Mouse (Mus musculus): ENCODE measurements around the gene Prss56. TPM values are rescaled to one million over a fixed set of nuclear protein-coding genes. Genes with fewer than 3 reads are reported as not detected.

Prss56 gene
- polyA plus RNA-seq, 1 experiment = 1.3 TPM

- TF ChIP-seq CTCF (IDR thresholded peaks at IDR 0.05; ENCODE audit: borderline replicate concordance, extremely low read depth, insufficient read depth, insufficient read length) (no peak), POLR2A (IDR thresholded peaks at IDR 0.05; ENCODE audit: borderline replicate concordance, extremely low read depth, insufficient read depth, insufficient read length, poor library complexity, severe bottlenecking) (no peak)
- peak; percentile 64 for DNase-seq (ENCODE audit: low read depth)
Measured at GRCm38 (mm10) chr1:87164164-87164795, 18.8 kb upstream of the Prss56 start.

- peak; percentile 67 for DNase-seq (ENCODE audit: low read depth)
- no peak for TF ChIP-seq CTCF (IDR thresholded peaks at IDR 0.05; ENCODE audit: borderline replicate concordance, extremely low read depth, insufficient read depth, insufficient read length)
- no peak for TF ChIP-seq POLR2A (IDR thresholded peaks at IDR 0.05; ENCODE audit: borderline replicate concordance, extremely low read depth, insufficient read depth, insufficient read length, poor library complexity, severe bottlenecking)
Measured at GRCm38 (mm10) chr1:87164796-87165184, 18.3 kb upstream of the Prss56 start.

DNA sequence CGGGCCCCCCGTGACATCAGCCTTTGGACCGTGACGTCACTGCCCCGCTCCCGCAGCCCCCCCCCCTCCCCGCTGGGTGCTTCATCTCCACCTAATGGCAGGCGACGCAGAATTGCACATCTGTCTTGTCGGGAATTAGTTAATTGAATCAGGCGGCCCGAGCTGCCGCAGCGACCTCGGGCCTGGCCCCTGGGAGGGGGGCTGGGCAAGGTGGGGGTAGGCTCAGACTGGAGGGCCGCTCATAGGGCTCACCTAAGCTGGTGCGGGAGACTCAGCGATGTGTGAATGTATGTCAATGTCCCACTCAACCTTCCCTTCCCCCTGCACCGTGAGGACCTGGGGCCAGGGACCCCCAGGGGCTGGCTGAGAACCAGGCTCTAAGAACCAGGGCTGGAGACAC, 12.7 kb upstream of the Prss56 start:
- DNase-seq (ENCODE audit: low read depth) = no peak
- TF ChIP-seq POLR2A (IDR thresholded peaks at IDR 0.05; ENCODE audit: borderline replicate concordance, extremely low read depth, insufficient read depth, insufficient read length, poor library complexity, severe bottlenecking) (no peak), CTCF (IDR thresholded peaks at IDR 0.05; ENCODE audit: borderline replicate concordance, extremely low read depth, insufficient read depth, insufficient read length) (no peak)

GRCm38 (mm10) chr1:87171312-87171711, 11.8 kb upstream of the Prss56 start:
- no peak for TF ChIP-seq POLR2A (IDR thresholded peaks at IDR 0.05; ENCODE audit: borderline replicate concordance, extremely low read depth, insufficient read depth, insufficient read length, poor library complexity, severe bottlenecking)
- TF ChIP-seq CTCF (IDR thresholded peaks at IDR 0.05; ENCODE audit: borderline replicate concordance, extremely low read depth, insufficient read depth, insufficient read length) = no peak
- DNase-seq (ENCODE audit: low read depth) = peak; percentile 66

DNA sequence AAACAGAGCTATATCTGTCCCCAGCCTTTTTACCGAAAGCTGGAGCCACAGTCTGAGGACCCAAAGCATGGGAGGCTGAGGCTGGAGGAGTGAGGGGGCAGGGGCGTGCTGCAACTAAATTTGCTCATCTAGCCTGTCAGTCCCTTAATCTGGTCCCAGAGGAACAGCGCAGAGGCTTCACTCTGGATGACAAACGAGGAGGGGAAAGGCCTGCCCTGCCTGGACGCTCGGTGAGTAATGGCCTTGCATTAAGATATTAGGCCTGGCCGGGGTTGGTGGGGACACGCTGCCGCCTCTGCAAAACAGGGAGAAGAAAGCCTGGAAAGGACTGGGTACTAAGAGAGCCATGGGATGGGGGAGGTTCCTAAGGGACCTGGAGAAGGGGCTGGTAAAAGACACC, 10.8 kb upstream of the Prss56 start:
- TF ChIP-seq CTCF (IDR thresholded peaks at IDR 0.05; ENCODE audit: borderline replicate concordance, extremely low read depth, insufficient read depth, insufficient read length) (no peak), POLR2A (IDR thresholded peaks at IDR 0.05; ENCODE audit: borderline replicate concordance, extremely low read depth, insufficient read depth, insufficient read length, poor library complexity, severe bottlenecking) (no peak)
- DNase-seq (ENCODE audit: low read depth) = no peak

GRCm38 (mm10) chr1:87174006-87174955, 8.8 kb upstream of the Prss56 start:
- TF ChIP-seq POLR2A (IDR thresholded peaks at IDR 0.05; ENCODE audit: borderline replicate concordance, extremely low read depth, insufficient read depth, insufficient read length, poor library complexity, severe bottlenecking) = no peak
- TF ChIP-seq CTCF (IDR thresholded peaks at IDR 0.05; ENCODE audit: borderline replicate concordance, extremely low read depth, insufficient read depth, insufficient read length) = peak; percentile 87

GRCm38 (mm10) chr1:87175852-87176292, 7.2 kb upstream of the Prss56 start:
- peak; percentile 95 for DNase-seq (ENCODE audit: low read depth)
- TF ChIP-seq POLR2A (IDR thresholded peaks at IDR 0.05; ENCODE audit: borderline replicate concordance, extremely low read depth, insufficient read depth, insufficient read length, poor library complexity, severe bottlenecking) (no peak), CTCF (IDR thresholded peaks at IDR 0.05; ENCODE audit: borderline replicate concordance, extremely low read depth, insufficient read depth, insufficient read length) (peak; percentile 68)

More at GRCm38 (mm10) chr1:87174006-87174955, 8.8 kb upstream of the Prss56 start:
- peak; percentile 80 for DNase-seq (ENCODE audit: low read depth)

DNA sequence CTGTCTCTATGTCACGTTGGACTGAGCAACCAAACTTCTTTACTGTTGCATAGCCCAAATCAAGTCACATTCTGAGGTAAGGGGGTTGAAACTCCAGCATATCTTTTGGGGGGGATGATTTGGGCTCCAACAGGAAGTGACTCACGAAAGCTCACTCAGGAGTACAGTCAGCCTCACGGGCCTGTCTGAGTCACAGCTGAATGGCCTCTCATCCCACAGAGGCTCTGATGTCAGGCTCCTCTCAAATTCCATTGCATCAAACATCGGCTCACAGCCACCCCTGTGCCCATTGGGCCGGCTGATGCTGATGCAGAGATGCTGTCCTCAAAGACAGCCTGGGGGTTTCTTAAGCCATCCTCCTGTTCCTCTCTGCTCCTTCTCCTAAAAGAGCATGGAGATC, 2.2 kb upstream of the Prss56 start:
- DNase-seq (ENCODE audit: low read depth) = no peak
- TF ChIP-seq CTCF (IDR thresholded peaks at IDR 0.05; ENCODE audit: borderline replicate concordance, extremely low read depth, insufficient read depth, insufficient read length) (no peak), POLR2A (IDR thresholded peaks at IDR 0.05; ENCODE audit: borderline replicate concordance, extremely low read depth, insufficient read depth, insufficient read length, poor library complexity, severe bottlenecking) (no peak)

- peak; percentile 14; the same call in 1 of the 2 replicates for TF ChIP-seq CTCF (IDR thresholded peaks at IDR 0.05; ENCODE audit: borderline replicate concordance, extremely low read depth, insufficient read depth, insufficient read length)
- no peak for TF ChIP-seq POLR2A (IDR thresholded peaks at IDR 0.05; ENCODE audit: borderline replicate concordance, extremely low read depth, insufficient read depth, insufficient read length, poor library complexity, severe bottlenecking)
- no peak for DNase-seq (ENCODE audit: low read depth)
Measured at GRCm38 (mm10) chr1:87183998-87184750, 1.1 kb downstream of the Prss56 start.

DNA sequence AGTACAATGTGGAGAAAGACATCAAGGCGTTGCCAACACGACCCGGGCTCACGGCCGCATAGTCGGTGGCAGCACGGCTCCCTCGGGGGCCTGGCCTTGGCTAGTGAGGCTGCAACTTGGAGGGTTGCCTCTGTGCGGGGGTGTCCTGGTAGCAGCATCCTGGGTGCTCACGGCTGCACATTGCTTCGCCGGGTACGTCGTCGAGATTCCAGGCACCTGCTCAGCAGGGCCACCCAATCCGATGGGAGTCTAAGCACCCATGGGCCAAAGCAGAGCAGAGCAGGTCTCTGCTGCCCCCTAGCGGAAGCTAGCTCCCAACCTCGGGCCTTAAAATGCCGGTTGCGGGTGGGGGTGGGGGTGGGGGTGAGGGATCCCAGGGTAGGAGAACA, 1.6 kb downstream of the Prss56 start:
- TF ChIP-seq CTCF (IDR thresholded peaks at IDR 0.05; ENCODE audit: borderline replicate concordance, extremely low read depth, insufficient read depth, insufficient read length) = peak; percentile 78
- no peak for TF ChIP-seq POLR2A (IDR thresholded peaks at IDR 0.05; ENCODE audit: borderline replicate concordance, extremely low read depth, insufficient read depth, insufficient read length, poor library complexity, severe bottlenecking)
- peak; percentile 73 for DNase-seq (ENCODE audit: low read depth)

DNA sequence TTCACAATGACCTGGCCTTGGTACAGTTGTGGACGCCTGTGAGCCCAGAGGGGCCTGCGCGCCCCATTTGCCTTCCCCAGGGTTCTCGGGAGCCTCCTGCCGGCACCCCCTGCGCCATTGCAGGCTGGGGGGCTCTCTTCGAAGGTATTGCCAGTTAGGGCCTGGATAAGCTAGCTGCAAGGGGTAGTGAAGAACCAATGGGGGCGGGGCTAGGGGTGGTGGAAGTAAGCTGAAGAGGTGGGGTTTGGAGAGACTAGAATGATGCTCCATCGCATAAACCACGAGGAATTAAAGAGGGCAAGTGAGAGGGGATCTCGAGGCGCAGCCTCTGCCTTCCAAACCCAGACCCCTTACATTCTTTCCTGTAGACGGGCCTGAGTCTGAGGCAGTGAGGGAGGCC, 2.4 kb downstream of the Prss56 start:
- TF ChIP-seq CTCF (IDR thresholded peaks at IDR 0.05; ENCODE audit: borderline replicate concordance, extremely low read depth, insufficient read depth, insufficient read length) (no peak), POLR2A (IDR thresholded peaks at IDR 0.05; ENCODE audit: borderline replicate concordance, extremely low read depth, insufficient read depth, insufficient read length, poor library complexity, severe bottlenecking) (no peak)
- DNase-seq (ENCODE audit: low read depth) = no peak

Data from brain, embryonic 14.5 days (tissue).